Mouse (Mus musculus): ENCODE data around the gene Cnga4. TPM values are rescaled to one million over a fixed set of nuclear protein-coding genes. Genes with fewer than 3 reads are reported as not detected.
"Not testable (repeated sequence)": the region's sequence is repeated elsewhere in the genome, so short reads cannot be mapped to it uniquely, and the experiment has no call there.

Cnga4 gene
- polyA plus RNA-seq, 1 experiment from 2014 or later, result not detected

DNA sequence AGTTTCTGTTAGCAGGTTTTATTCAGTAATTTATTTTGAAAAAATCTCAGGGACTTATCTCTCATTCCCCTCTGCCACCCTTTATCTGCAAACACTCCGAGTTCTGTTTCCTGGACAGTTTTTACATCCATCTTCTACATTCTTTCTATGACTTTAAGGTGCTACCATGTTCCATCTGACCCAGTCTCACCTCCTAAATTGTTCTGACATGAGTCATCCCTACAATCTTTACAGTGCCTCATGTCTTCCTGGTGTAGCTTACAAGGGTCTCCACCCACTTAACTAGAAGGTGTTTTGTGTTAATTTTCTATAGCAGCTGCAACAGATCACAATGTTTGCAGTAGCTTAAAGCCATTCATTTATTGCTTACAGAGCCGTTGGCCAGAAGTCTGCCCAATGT is 16.5 kb downstream of the Cnga4 start:
- WGBS, result 66% methylated on average over 2 of the region's 2 CpGs
- H3K4me3 ChIP-seq, result no peak overlapping the region
- peaks cover 6% of the 10 kb centered on the region for H3K4me1 ChIP-seq
- H3K9me3 ChIP-seq (replicated peaks), result no peaks in the 10 kb centered on the region
- peaks cover 13% of the 10 kb centered on the region for H3K27me3 ChIP-seq
- H3K27ac ChIP-seq, result no peak overlapping the region
- ATAC-seq, result no peak
- no peak overlapping the region for H3K4me2 ChIP-seq
- H3K36me3 ChIP-seq (ENCODE audit: poor library complexity, severe bottlenecking), result no peaks in the 10 kb centered on the region
- H3K9ac ChIP-seq, result no peak overlapping the region

DNA sequence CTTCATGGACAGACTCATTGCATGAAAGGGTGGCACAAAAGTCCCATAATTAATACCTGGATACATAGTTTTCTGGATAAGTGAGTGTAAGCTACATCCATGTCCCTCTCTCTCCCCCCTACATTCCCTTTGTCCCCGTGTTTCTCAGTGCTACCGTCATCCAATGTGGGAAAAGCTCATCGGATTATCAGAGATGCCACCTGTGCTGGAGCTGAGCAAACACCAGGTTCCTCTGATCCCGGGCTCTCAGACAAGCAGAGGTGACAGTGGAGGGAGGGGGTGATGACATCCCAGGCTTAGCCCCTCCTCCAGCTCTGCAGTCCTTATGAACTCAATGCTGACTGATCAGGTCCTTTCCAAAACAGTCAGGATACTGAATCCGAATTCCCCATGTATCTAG is 20.0 kb downstream of the Cnga4 start:
- WGBS, result 41% methylated on average over 5 of the region's 5 CpGs
- no peaks in the 10 kb centered on the region for H3K9me3 ChIP-seq (replicated peaks)
- no peaks in the 10 kb centered on the region for H3K36me3 ChIP-seq (ENCODE audit: poor library complexity, severe bottlenecking)
- H3K27me3 ChIP-seq, result peaks cover 24% of the 10 kb centered on the region
- ATAC-seq, result no peak
- no peak overlapping the region for H3K4me2 ChIP-seq
- no peak overlapping the region for H3K9ac ChIP-seq
- peaks cover 9% of the 10 kb centered on the region for H3K4me1 ChIP-seq
- no peak overlapping the region for H3K4me3 ChIP-seq
- H3K27ac ChIP-seq, result no peak overlapping the region

DNA sequence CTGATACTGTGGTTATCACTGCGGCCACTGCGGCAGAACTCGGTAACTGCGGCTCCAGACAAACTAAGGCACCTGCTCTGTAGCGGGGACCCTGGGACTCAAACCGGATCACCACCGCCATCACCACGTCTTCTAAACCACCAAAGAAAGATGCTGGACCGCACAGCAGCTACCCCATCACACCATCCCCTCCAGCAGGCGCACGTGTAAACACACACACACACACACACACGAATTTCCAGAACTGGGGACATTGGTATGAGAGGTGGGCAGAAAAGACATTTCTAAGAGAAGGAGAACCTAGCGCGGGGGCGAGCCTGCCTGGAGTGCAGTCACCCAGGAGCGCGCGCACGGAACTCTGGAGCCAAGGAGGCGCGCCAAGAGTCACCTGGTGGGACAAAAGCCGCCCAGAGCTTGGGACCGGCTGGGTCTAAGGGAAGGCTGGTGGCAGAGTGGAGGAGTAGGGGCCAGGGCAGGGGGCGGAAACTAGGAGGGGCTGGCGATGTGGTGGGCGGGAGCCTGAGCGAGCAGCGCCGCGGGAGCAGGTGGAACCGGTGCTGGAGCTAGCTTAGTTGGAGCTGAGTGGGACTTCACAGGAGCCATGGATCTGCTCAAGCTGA is 21.2 kb downstream of the Cnga4 start, which contains the start of gene Cckbr:
Gene Cckbr, plus strand, starts transcription at position 308 of the 620 bp plus-strand sequence.
- Histone ChIP-seq H3K27me3 (peaks cover 24% of the 10 kb centered on the region), H3K9me3 (replicated peaks) (no peaks in the 10 kb centered on the region), H3K4me1 (peaks cover 9% of the 10 kb centered on the region), H3K9ac (peak within 1 kb of the TSS; percentile 61), H3K36me3 (ENCODE audit: poor library complexity, severe bottlenecking) (no peaks in the 10 kb centered on the region), H3K27ac (no peak within 1 kb of the TSS), H3K4me3 (peak within 1 kb of the TSS; percentile 49), H3K4me2 (peak within 1 kb of the TSS; percentile 92)
- ATAC-seq, result peak; percentile 89
- WGBS, result 1% methylated on average over 29 of the region's 31 CpGs

DNA sequence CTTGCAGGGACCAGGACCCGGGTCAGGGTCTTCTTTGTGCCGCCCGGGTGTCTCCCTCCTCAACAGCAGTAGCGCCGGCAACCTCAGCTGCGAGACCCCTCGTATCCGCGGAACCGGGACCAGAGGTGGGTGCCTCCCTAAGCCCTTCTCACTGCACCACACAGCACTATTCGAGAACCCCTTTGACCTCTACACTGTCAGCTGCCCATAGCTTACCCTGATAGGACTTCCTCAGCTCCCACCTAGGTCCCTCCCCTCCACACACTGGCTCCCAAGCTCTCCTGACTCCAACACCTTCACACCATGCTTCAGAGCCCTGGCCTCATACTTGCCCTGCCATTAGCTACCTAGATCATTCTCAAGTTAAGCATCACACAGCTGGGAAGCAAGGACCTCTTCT is 21.7 kb downstream of the Cnga4 start:
- H3K9ac ChIP-seq, result peak overlapping the region; percentile 61
- H3K27me3 ChIP-seq, result peaks cover 24% of the 10 kb centered on the region
- H3K9me3 ChIP-seq (replicated peaks), result no peaks in the 10 kb centered on the region
- peak; percentile 68 for ATAC-seq
- peaks cover 9% of the 10 kb centered on the region for H3K4me1 ChIP-seq
- WGBS, result 2% methylated on average over 11 of the region's 11 CpGs
- H3K36me3 ChIP-seq (ENCODE audit: poor library complexity, severe bottlenecking), result no peaks in the 10 kb centered on the region
- peak overlapping the region; percentile 92 for H3K4me2 ChIP-seq
- peak overlapping the region; percentile 49 for H3K4me3 ChIP-seq
- H3K27ac ChIP-seq, result no peak overlapping the region

DNA sequence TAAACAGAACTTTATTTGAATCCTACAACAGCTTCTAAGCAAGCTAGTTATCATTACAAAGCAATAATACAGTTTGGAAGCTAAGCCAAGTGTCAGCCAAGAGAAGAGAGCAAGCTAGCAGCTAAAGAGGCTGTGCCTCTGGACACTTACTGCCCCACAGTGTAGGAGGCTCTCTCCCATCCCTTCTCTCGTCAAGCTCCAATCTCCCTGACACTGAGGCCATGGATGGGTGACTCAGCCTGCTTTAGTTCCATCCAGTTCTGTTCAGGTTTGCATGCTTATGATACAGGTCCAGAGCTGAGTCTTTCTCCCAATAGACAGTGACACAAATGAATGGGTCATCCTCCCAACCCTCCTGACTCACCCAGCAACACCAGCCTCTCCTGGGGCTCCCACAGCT is 27.7 kb downstream of the Cnga4 start:
- Histone ChIP-seq H3K27ac (no peak overlapping the region), H3K27me3 (no peaks in the 10 kb centered on the region; the same call in 1 of the 2 replicates), H3K9ac (no peak overlapping the region), H3K4me1 (no peaks in the 10 kb centered on the region), H3K4me3 (no peak overlapping the region), H3K4me2 (no peak overlapping the region), H3K9me3 (replicated peaks) (no peaks in the 10 kb centered on the region), H3K36me3 (ENCODE audit: poor library complexity, severe bottlenecking) (no peaks in the 10 kb centered on the region)
- 76% methylated on average over 1 of the region's 1 CpGs for WGBS
- ATAC-seq, result no peak

DNA sequence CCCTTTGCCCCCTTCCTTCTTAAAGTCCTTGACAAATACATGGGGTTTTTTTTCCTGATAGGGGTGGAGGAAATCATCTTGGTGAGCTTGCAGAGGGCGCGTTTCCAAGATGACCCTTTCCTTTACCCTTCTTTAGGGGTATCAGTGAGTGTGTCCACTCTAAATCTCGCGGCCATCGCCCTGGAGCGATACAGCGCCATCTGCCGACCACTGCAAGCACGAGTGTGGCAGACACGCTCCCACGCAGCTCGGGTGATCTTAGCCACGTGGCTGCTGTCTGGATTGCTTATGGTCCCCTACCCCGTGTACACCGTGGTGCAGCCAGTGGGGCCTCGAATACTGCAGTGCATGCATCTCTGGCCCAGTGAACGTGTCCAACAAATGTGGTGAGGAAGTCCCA is 29.5 kb downstream of the Cnga4 start:
- no peak overlapping the region for H3K4me3 ChIP-seq
- no peak overlapping the region for H3K27ac ChIP-seq
- no peaks in the 10 kb centered on the region for H3K27me3 ChIP-seq
- H3K4me2 ChIP-seq, result no peak overlapping the region
- no peaks in the 10 kb centered on the region for H3K9me3 ChIP-seq (replicated peaks)
- 89% methylated on average over 17 of the region's 17 CpGs for WGBS
- no peak for ATAC-seq
- H3K36me3 ChIP-seq (ENCODE audit: poor library complexity, severe bottlenecking), result no peaks in the 10 kb centered on the region
- H3K4me1 ChIP-seq, result no peaks in the 10 kb centered on the region
- no peak overlapping the region for H3K9ac ChIP-seq

DNA sequence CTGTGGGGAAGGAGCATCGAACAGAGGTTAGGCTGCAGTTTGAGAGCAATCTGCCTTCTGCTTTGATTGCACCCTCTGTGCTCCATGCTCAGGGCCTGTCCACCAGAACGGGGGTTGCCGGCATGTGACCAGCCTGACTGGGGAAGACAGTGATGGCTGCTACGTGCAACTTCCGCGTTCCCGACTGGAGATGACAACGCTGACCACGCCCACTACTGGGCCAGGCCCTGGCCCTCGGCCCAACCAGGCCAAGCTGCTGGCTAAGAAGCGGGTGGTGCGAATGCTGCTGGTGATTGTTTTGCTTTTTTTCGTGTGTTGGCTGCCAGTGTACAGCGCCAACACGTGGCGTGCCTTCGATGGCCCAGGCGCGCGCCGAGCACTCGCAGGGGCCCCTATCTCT is 30.4 kb downstream of the Cnga4 start:
- Histone ChIP-seq H3K27ac (no peak overlapping the region), H3K4me1 (no peaks in the 10 kb centered on the region), H3K36me3 (ENCODE audit: poor library complexity, severe bottlenecking) (no peaks in the 10 kb centered on the region), H3K27me3 (no peaks in the 10 kb centered on the region), H3K9me3 (replicated peaks) (no peaks in the 10 kb centered on the region), H3K4me2 (no peak overlapping the region), H3K9ac (no peak overlapping the region), H3K4me3 (no peak overlapping the region)
- no peak for ATAC-seq
- 88% methylated on average over 22 of the region's 22 CpGs for WGBS

DNA sequence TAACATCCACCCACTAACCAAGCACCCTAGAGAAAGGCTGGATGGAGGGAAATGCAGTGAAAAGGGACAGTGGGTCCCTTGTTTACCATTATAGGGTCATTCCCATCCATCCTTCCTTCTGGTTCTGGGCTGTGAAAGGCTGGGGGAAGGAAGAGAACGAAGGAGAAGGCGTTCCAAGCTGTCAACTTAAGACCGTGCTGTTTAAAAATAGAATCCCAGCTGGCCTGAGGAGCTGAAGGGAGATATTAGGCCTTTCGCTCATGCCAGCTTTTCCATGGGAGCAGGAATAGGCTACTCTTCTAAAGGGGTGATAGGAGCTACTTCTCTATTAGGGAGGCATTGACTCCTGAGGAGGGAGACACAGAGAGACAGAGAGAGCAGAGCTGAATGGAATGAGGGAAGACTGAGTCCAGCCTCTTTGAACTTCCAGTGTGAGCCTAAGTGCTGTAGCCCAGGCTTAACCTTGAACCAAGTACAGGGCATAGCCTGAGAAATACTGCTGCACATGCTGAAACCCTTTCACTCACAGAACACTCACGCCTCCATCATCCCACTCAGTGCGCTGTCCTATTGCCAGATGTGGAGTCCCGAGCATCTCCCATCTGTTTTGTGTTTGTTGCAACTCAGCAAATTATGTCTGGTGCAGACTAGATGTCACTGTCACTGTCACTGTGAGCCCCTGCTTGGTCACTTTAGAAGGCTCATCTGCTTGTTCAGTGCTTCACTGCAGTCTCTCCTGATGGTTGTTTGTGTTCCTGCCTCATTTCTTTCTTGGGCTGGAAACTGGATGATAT is 33.8 kb downstream of the Cnga4 start:
- Histone ChIP-seq H3K4me1 (no peaks in the 10 kb centered on the region), H3K27me3 (no peaks in the 10 kb centered on the region), H3K36me3 (ENCODE audit: poor library complexity, severe bottlenecking) (no peaks in the 10 kb centered on the region), H3K4me3 (no peak overlapping the region), H3K9ac (no peak overlapping the region), H3K9me3 (replicated peaks) (no peaks in the 10 kb centered on the region), H3K27ac (no peak overlapping the region), H3K4me2 (no peak overlapping the region)
- no peak for ATAC-seq
- 90% methylated on average over 7 of the region's 7 CpGs for WGBS

DNA sequence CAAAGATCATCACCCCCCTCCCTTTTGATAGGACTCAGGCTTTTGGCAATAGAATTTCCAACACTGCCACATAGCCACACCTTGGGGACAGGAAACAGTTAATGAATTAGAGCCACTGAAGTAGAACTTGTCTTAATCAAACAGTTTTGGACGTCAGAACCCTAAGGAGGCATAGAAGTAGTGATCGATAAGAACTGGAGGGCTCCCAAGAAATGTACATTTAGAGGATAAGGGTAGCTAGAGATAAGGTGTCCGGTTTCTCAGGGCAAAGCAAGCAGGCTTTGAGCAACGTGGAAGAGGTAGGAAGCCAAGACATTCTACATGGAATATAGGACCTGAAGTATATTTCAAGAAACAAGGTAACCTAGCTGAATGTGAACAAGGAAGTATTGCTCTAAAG is 37.1 kb downstream of the Cnga4 start:
- H3K9ac ChIP-seq, result no peak overlapping the region
- H3K27ac ChIP-seq, result no peak overlapping the region
- no peaks in the 10 kb centered on the region for H3K4me1 ChIP-seq
- 68% methylated on average over 4 of the region's 4 CpGs for WGBS
- H3K27me3 ChIP-seq, result no peaks in the 10 kb centered on the region
- H3K36me3 ChIP-seq (ENCODE audit: poor library complexity, severe bottlenecking), result no peaks in the 10 kb centered on the region
- no peak for ATAC-seq
- H3K9me3 ChIP-seq (replicated peaks), result no peaks in the 10 kb centered on the region
- no peak overlapping the region for H3K4me3 ChIP-seq
- no peak overlapping the region for H3K4me2 ChIP-seq

DNA sequence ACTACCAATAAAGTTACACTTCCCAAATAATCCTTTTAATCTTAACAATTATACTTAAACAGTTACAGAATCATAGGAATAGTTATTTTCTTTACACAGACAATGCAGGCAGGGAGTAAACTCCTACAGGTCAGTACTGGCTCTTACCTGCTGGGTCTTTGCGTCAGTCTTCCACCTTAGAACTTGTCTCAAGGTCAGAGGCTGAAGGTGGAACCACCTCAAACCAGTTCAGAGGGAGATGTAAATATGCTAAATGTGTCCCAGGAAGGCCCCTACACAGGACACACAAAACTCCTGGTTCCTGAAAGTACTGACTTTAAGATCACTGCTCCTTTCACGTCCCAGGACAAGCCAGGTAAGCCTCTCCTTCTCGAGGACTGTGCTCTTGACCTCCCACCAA is 40.7 kb downstream of the Cnga4 start:
- Histone ChIP-seq H3K4me1 (no peaks in the 10 kb centered on the region), H3K27me3 (no peaks in the 10 kb centered on the region), H3K4me2 (no peak overlapping the region), H3K9ac (no peak overlapping the region), H3K27ac (no peak overlapping the region), H3K9me3 (replicated peaks) (no peaks in the 10 kb centered on the region), H3K36me3 (ENCODE audit: poor library complexity, severe bottlenecking) (no peaks in the 10 kb centered on the region), H3K4me3 (no peak overlapping the region)
- no peak for ATAC-seq
- 73% methylated on average over 3 of the region's 3 CpGs for WGBS

DNA sequence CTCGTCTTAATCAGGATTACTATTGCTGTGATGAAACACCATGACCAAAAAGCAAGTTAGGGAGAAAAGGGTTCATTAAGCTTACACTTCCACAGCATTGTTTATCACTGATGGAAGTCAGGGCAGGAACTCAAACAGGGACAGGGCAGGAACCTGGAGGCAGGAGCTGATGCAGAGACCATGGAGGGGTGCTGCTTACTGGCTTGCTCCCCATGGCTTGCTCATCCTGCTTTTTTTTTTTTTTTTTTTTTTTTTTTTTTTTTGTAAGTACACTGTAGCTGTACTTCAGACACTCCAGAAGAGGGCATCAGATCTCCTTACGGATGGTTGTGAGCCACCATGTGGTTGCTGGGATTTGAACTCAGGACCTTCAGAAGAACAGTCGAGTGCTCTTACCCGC is 49.0 kb downstream of the Cnga4 start:
- not testable (repeated sequence) for H3K27ac ChIP-seq; H3K4me1 ChIP-seq; ATAC-seq; H3K4me3 ChIP-seq; H3K4me2 ChIP-seq; H3K9ac ChIP-seq; H3K27me3 ChIP-seq; H3K9me3 ChIP-seq (replicated peaks); H3K36me3 ChIP-seq (ENCODE audit: poor library complexity, severe bottlenecking)
- 91% methylated on average over 4 of the region's 4 CpGs for WGBS

Measured in forebrain, embryonic 13.5 days (tissue).